Mouse (Mus musculus) embryonic facial prominence, embryonic 12.5 days (tissue): ENCODE measurements around the gene Cmah. TPM values are rescaled to one million over a fixed set of nuclear protein-coding genes. Genes with fewer than 3 reads are reported as not detected.

Experiments used
- ATAC-seq: fragments of 200-750 bp; cut with Nextera tagmentation; 2 replicates; pipeline ENCODE4 v1.8.0; 2017; ENCODE audit not compliant: insufficient number of reproducible peaks, insufficient read depth, low FRiP score, low TSS enrichment
- H3K27ac ChIP-seq: fragments of 300-500 bp; sonication (generic); 2 replicates; pipeline ENCODE4 v1.5.1; 2016; ENCODE audit warnings: mild to moderate bottlenecking
- H3K27me3 ChIP-seq: fragments of 300-500 bp; sonication (generic); 2 replicates; pipeline ENCODE4 v1.6.1; 2016; ENCODE audit warnings: mild to moderate bottlenecking, moderate library complexity
- H3K36me3 ChIP-seq: fragments of 300-500 bp; sonication (generic); 2 replicates; pipeline ENCODE4 v1.6.1; 2016; ENCODE audit warnings: mild to moderate bottlenecking
- H3K4me1 ChIP-seq: fragments of 300-500 bp; sonication (generic); 2 replicates; pipeline ENCODE4 v1.6.1; 2016
- H3K4me2 ChIP-seq: fragments of 300-500 bp; sonication (generic); replicated peaks from 2 replicates; pipeline ENCODE4 v1.6.1; 2016; ENCODE audit warnings: mild to moderate bottlenecking, moderate library complexity
- H3K4me3 ChIP-seq: fragments of 300-500 bp; sonication (generic); 2 replicates; pipeline ENCODE4 v1.5.1; 2016; ENCODE audit warnings: mild to moderate bottlenecking
- H3K9ac ChIP-seq: fragments of 300-500 bp; sonication (generic); 2 replicates; pipeline ENCODE4 v1.6.1; 2016; ENCODE audit warnings: mild to moderate bottlenecking, moderate library complexity
- H3K9me3 ChIP-seq: fragments of 300-500 bp; sonication (generic); 2 replicates; pipeline ENCODE4 v1.6.1; 2016; ENCODE audit warnings: mild to moderate bottlenecking, moderate library complexity
- WGBS: fragments of 180-500 bp; shearing (Covaris S2); methylation state at CpG from one replicate; pipeline ENCODE4 v1.1.7; 2016; 5-methylcytosine and 5-hydroxymethylcytosine counted together
- polyA plus RNA-seq: library from polyadenylated mRNA; unstranded; fragments of >200 nt; fragmentation: Nextera tagmentation; extraction: Ambion mirVana; gene quantifications from 2 replicates; pipeline ENCODE4 v1.2.1, GENCODE M21; 2016

The Cmah gene
- polyA plus RNA-seq, 1 experiment from 2014 or later = 0.24 TPM

GRCm38 (mm10) chr13:24321313-24321712 lies 5.9 kb upstream of the Cmah start:
- H3K4me2 ChIP-seq = no peak overlapping the region
- no peak overlapping the region for H3K27ac ChIP-seq
- no peaks in the 10 kb centered on the region for H3K36me3 ChIP-seq
- H3K4me1 ChIP-seq = no peaks in the 10 kb centered on the region
- H3K4me3 ChIP-seq = no peak overlapping the region
- no peaks in the 10 kb centered on the region for H3K27me3 ChIP-seq
- H3K9me3 ChIP-seq = no peaks in the 10 kb centered on the region
- no peak for ATAC-seq
- H3K9ac ChIP-seq = no peak overlapping the region
- 73% methylated on average over 6 of the region's 6 CpGs for WGBS

GRCm38 (mm10) chr13:24328036-24328817 lies 1.0 kb downstream of the Cmah start:
- no peak for ATAC-seq
- WGBS = 80% methylated on average over 9 of the region's 9 CpGs

DNA sequence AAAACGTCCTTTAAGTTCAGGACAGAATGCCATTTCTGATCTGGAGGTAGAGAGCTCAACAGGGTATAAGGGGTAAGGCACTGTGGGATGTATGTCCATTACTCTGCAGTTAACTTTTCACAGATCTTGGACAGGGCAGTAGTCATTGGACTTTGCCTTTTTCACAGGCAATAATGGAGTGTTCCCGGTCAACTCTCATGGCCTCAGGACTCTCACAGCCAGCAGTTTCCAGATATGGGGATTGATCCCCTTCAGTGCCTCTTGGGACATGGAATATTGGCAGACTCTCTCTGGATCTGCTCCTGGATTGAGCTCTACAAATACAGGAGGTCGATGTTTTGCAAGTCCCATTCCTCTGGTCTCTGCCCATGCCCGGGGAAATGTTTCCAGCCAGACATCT lies 2.9 kb downstream of the Cmah start:
- H3K27me3 ChIP-seq = no peaks in the 10 kb centered on the region
- H3K9ac ChIP-seq = no peak overlapping the region
- H3K4me3 ChIP-seq = no peak overlapping the region
- H3K9me3 ChIP-seq = no peaks in the 10 kb centered on the region
- H3K4me2 ChIP-seq = no peak overlapping the region
- no peak overlapping the region for H3K27ac ChIP-seq
- no peaks in the 10 kb centered on the region for H3K36me3 ChIP-seq
- no peak for ATAC-seq
- no peaks in the 10 kb centered on the region for H3K4me1 ChIP-seq
- 82% methylated on average over 4 of the region's 4 CpGs for WGBS

More at GRCm38 (mm10) chr13:24328036-24328817, 1.0 kb downstream of the Cmah start:
- Histone ChIP-seq H3K9me3 (no peaks in the 10 kb centered on the region), H3K36me3 (no peaks in the 10 kb centered on the region), H3K27ac (no peak overlapping the region), H3K27me3 (no peaks in the 10 kb centered on the region), H3K4me1 (no peaks in the 10 kb centered on the region), H3K9ac (no peak overlapping the region), H3K4me2 (no peak overlapping the region), H3K4me3 (no peak overlapping the region)

- no peak for ATAC-seq
- Histone ChIP-seq H3K27ac (no peak overlapping the region), H3K9me3 (no peaks in the 10 kb centered on the region), H3K4me1 (no peaks in the 10 kb centered on the region), H3K27me3 (no peaks in the 10 kb centered on the region), H3K36me3 (no peaks in the 10 kb centered on the region), H3K4me3 (no peak overlapping the region), H3K9ac (no peak overlapping the region), H3K4me2 (no peak overlapping the region)
- WGBS = 76% methylated on average over 7 of the region's 7 CpGs
Measured at GRCm38 (mm10) chr13:24330836-24331523, 3.8 kb downstream of the Cmah start.

DNA sequence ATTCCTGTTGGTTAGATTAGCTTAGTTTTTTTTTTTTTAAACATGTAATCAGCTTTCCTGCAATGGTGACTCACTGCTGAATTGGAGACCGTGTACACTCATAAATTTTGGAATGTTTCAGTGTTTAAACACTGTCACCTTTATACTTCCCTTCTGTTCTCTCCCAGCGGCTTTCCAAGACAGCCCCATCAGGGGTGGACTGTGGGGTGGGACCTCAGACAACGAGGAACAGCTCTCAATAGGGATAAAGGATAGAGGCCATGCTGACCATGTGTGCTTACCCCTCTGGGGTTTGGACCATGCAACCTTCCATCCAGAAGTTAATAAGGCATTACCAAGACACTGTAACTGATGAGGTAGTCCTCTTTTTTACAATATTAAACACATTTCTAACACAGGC lies 5.3 kb downstream of the Cmah start:
- Histone ChIP-seq H3K9ac (no peak overlapping the region), H3K4me3 (no peak overlapping the region), H3K9me3 (no peaks in the 10 kb centered on the region), H3K27me3 (no peaks in the 10 kb centered on the region), H3K4me1 (no peaks in the 10 kb centered on the region), H3K27ac (no peak overlapping the region), H3K36me3 (no peaks in the 10 kb centered on the region), H3K4me2 (no peak overlapping the region)
- WGBS = 56% methylated on average over 3 of the region's 3 CpGs
- no peak for ATAC-seq

- no peak overlapping the region for H3K4me2 ChIP-seq
- no peaks in the 10 kb centered on the region for H3K27me3 ChIP-seq
- no peak for ATAC-seq
- no peak overlapping the region for H3K4me3 ChIP-seq
- H3K9me3 ChIP-seq = no peaks in the 10 kb centered on the region
- no peak overlapping the region for H3K9ac ChIP-seq
- 85% methylated on average over 4 of the region's 4 CpGs for WGBS
- no peaks in the 10 kb centered on the region for H3K36me3 ChIP-seq
- H3K4me1 ChIP-seq = no peaks in the 10 kb centered on the region
- no peak overlapping the region for H3K27ac ChIP-seq
Measured at GRCm38 (mm10) chr13:24336818-24337217, 9.6 kb downstream of the Cmah start.

DNA sequence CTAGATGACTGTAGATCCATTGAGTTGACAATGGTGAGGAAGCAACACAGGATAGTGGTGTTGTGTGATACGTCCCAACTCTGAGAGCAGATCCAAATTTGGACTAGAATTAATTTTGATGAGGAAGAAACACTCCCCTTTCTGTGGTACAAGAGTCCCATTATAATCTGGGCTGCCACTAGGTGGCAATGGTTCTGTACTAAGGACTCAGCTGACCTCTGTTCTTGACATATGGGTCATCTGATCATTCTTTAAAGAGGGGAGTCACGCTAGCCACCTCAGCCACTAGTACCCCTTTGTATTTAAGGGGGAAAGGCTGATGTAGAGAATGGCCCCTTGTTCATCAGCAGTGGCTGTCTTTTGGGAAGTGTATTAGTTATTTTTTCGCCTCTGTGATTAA lies 10.7 kb downstream of the Cmah start:
- Histone ChIP-seq H3K4me1 (no peaks in the 10 kb centered on the region), H3K4me2 (no peak overlapping the region), H3K36me3 (no peaks in the 10 kb centered on the region), H3K9ac (no peak overlapping the region), H3K27ac (no peak overlapping the region), H3K4me3 (no peak overlapping the region), H3K27me3 (no peaks in the 10 kb centered on the region), H3K9me3 (no peaks in the 10 kb centered on the region)
- no peak for ATAC-seq
- WGBS = 45% methylated on average over 3 of the region's 3 CpGs

DNA sequence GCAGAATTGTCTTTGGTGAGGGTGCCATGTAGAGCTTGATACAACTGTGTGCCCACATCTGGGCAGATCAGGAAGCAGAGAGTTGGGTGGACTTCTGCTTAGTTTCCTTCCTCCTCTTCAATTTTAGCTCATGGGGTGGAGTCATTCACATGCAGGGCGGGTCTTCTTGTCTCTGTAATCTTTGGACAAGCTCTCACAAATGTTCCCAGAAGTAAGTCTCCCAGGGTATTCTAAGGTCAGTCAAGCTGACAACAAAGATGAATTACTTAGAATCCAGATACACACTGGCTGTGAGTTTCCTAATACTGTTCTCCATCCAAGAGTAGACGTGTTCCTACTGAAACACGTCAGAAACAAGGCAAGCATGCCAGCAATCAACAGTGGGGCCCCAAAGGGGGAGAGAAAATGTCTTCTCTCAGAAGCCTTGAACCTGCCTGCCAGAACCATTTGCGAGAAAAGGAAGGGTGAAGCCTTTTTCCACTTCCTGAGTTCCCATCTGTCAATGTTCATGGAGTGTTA lies 11.2 kb downstream of the Cmah start:
- Histone ChIP-seq H3K9me3 (no peaks in the 10 kb centered on the region), H3K36me3 (no peaks in the 10 kb centered on the region), H3K27me3 (no peaks in the 10 kb centered on the region), H3K4me3 (no peak overlapping the region), H3K9ac (no peak overlapping the region), H3K4me2 (no peak overlapping the region), H3K27ac (no peak overlapping the region), H3K4me1 (no peaks in the 10 kb centered on the region)
- WGBS = 72% methylated on average over 4 of the region's 4 CpGs
- ATAC-seq = no peak

GRCm38 (mm10) chr13:24339907-24340306 lies 12.7 kb downstream of the Cmah start:
- Histone ChIP-seq H3K4me1 (no peaks in the 10 kb centered on the region), H3K27me3 (no peaks in the 10 kb centered on the region), H3K9me3 (no peaks in the 10 kb centered on the region), H3K9ac (no peak overlapping the region), H3K4me3 (no peak overlapping the region), H3K27ac (no peak overlapping the region), H3K36me3 (no peaks in the 10 kb centered on the region), H3K4me2 (no peak overlapping the region)
- no peak for ATAC-seq

- Histone ChIP-seq H3K27me3 (no peaks in the 10 kb centered on the region), H3K9me3 (no peaks in the 10 kb centered on the region), H3K4me1 (no peaks in the 10 kb centered on the region), H3K9ac (no peak overlapping the region), H3K36me3 (no peaks in the 10 kb centered on the region), H3K27ac (no peak overlapping the region), H3K4me2 (no peak overlapping the region), H3K4me3 (no peak overlapping the region)
- no peak for ATAC-seq
- 82% methylated on average over 6 of the region's 6 CpGs for WGBS
Measured at GRCm38 (mm10) chr13:24340462-24340861, 13.3 kb downstream of the Cmah start.

DNA sequence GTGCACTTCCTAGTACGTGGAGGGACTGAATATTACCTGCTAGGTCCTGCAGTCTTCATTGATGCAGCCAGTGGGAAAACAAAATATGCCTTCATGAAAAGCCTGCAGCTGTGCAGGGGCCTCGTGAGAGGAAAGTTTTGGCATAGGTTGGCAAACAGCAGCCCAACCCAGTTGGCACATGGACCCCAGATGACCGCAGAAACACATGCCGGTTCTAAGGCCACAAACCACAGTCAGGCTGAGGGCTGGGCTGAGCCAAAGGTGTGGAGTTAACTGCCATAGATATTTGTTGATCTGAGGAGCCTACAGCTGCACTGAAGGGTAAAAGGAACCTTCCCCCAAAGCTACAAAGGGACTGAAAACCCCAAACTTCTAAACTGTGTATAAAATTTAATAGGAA lies 14.9 kb downstream of the Cmah start:
- H3K9ac ChIP-seq = no peak overlapping the region
- no peak overlapping the region for H3K27ac ChIP-seq
- ATAC-seq = no peak
- H3K4me3 ChIP-seq = no peak overlapping the region
- H3K27me3 ChIP-seq = no peaks in the 10 kb centered on the region
- H3K36me3 ChIP-seq = no peaks in the 10 kb centered on the region
- no peak overlapping the region for H3K4me2 ChIP-seq
- 80% methylated on average over 4 of the region's 4 CpGs for WGBS
- H3K4me1 ChIP-seq = no peaks in the 10 kb centered on the region
- no peaks in the 10 kb centered on the region for H3K9me3 ChIP-seq

- no peaks in the 10 kb centered on the region for H3K4me1 ChIP-seq
- 88% methylated on average over 5 of the region's 5 CpGs for WGBS
- no peak overlapping the region for H3K4me2 ChIP-seq
- ATAC-seq = no peak
- H3K4me3 ChIP-seq = no peak overlapping the region
- H3K9me3 ChIP-seq = 0 out of 2 replicates have a peak, but pooled peaks cover 6% of the 10 kb centered on the region
- H3K9ac ChIP-seq = no peak overlapping the region
- no peaks in the 10 kb centered on the region for H3K36me3 ChIP-seq
- H3K27ac ChIP-seq = no peak overlapping the region
- H3K27me3 ChIP-seq = no peaks in the 10 kb centered on the region
Measured at GRCm38 (mm10) chr13:24353004-24353403, 25.8 kb downstream of the Cmah start.
